Mouse (Mus musculus): ENCODE measurements around the gene Lrig1.
"Not testable (repeated sequence)": the region's sequence is repeated elsewhere in the genome, so short reads cannot be mapped to it uniquely, and the experiment has no call there.

The Lrig1 gene

GRCm38 (mm10) chr6:94577991-94578390 is 122.0 kb downstream of the Lrig1 start:
- DNase-seq (ENCODE audit: low spot score in 2 of 2), result no peak

DNA sequence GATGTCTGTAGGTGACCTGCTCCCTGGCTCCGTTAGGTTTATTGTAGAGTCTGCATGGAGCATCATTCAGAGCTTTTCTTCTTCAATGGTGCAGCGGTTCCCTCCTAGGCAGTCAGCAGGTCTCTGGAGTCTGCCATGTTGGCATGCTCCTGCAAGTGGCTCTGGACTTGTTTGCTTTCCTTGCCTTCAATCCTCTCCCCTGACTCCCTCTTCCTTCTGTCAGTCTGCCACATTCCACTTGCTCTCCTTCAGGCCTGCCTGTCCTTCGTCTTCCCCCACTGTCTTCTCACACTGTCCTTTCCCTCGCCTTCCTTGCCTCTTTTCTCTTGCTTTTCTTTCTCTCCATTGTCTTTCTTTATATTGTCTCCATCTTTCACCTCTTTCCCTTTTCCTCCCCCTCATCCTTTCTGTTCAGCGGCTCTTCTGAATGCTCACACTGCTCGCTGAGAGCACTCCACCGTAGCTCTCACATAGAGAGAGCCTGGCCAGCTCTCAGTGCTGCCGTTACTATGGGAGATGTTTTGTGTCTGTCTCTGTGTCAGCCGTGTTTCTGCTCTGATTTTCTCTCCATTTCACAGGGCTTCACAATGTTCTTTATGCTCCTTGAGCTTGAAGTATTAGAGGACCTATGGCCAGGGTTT is 124.3 kb downstream of the Lrig1 start:
- no peak for DNase-seq (ENCODE audit: low spot score in 2 of 2)

DNA sequence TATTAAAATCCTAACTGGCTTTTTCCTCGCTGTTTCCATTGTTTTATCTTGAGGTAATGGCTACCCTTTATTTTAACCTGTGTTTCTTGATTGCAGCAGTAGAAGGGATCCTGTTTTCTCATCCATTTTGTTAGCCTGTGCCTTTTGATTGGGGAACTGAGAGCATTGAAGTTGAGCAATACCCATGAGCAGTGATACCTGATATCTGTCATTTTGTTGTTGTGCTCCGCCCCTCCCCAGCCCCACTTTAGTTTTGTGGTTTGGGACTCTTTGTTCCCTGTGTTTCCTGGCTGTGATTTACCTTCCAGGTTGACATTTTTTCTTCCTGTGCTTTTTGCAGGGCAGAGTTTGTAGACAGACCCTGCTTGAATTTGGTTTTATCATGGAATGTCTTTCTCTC is 131.9 kb downstream of the Lrig1 start:
- no peak for DNase-seq (ENCODE audit: low spot score in 2 of 2)

- no peak for DNase-seq (ENCODE audit: low spot score in 2 of 2)
These were observed 134.2 kb downstream of the Lrig1 start for GRCm38 (mm10) chr6:94565766-94566165.

GRCm38 (mm10) chr6:94563203-94563940 is 136.6 kb downstream of the Lrig1 start:
- no peak for DNase-seq (ENCODE audit: low spot score in 2 of 2)

DNA sequence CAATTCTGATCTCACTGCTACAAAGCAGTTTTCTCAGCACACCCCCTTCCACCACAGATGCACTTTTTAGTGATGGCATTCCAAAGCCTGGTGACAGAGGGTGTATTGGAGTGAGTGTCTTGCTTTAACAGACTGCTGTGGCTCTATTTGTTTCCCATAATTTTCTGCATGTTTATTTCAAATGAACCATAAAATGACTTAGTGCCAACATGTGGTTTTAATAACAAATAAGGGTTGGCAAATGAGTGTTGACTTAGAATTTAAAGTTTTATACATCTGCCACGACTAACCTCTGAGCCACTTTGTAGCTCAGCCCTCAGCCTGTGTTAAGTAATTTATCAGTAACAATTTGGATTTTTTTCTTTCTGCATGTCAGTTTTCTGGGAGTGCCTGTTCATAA is 138.6 kb downstream of the Lrig1 start:
- no peak for DNase-seq (ENCODE audit: low spot score in 2 of 2)

- DNase-seq (ENCODE audit: low spot score in 2 of 2), result no peak
These were observed 139.1 kb downstream of the Lrig1 start for GRCm38 (mm10) chr6:94560896-94561295.

GRCm38 (mm10) chr6:94558603-94559002 is 141.4 kb downstream of the Lrig1 start:
- not testable (repeated sequence) for DNase-seq (ENCODE audit: low spot score in 2 of 2)

Measured in urinary bladder, postnatal 4 days (tissue).